Mouse (Mus musculus): ENCODE data around the gene Macrod1. TPM values are rescaled to one million over a fixed set of nuclear protein-coding genes. Genes with fewer than 3 reads are reported as not detected.
A peak's percentile ranks its signal among the peaks of the same experiment; 100 is the strongest.

The Macrod1 gene
- polyA plus RNA-seq, 1 experiment from 2014 or later, result 10.7 TPM

GRCm38 (mm10) chr19:7217926-7218267 is 161.3 kb downstream of the Macrod1 start:
- Histone ChIP-seq H3K4me2 (replicated peaks; ENCODE audit: low read depth, low read length) (peak overlapping the region; percentile 59), H3K27ac (ENCODE audit: low read depth, low read length) (no peak overlapping the region), H3K4me1 (ENCODE audit: control insufficient read depth, insufficient read depth, low read length) (peaks cover 23% of the 10 kb centered on the region), H3K27me3 (ENCODE audit: control insufficient read depth, insufficient read depth, low read length) (no peaks in the 10 kb centered on the region), H3K4me3 (ENCODE audit: low read length) (peak overlapping the region; percentile 89), H3K9ac (ENCODE audit: low read depth, low read length) (peak overlapping the region; percentile 40), H3K36me3 (ENCODE audit: control insufficient read depth, insufficient read depth, low read length) (peaks cover 24% of the 10 kb centered on the region), H3K9me3 (ENCODE audit: control insufficient read depth, low read length) (no peaks in the 10 kb centered on the region)
- no peak; the same call in 1 of the 2 replicates for ATAC-seq (ENCODE audit: low FRiP score, low TSS enrichment)
- 12% methylated on average over 6 of the region's 6 CpGs for WGBS

GRCm38 (mm10) chr19:7218753-7219152 is 162.1 kb downstream of the Macrod1 start:
- Histone ChIP-seq H3K27me3 (ENCODE audit: control insufficient read depth, insufficient read depth, low read length) (no peaks in the 10 kb centered on the region), H3K4me1 (ENCODE audit: control insufficient read depth, insufficient read depth, low read length) (peaks cover 23% of the 10 kb centered on the region), H3K4me3 (ENCODE audit: low read length) (no peak overlapping the region), H3K9me3 (ENCODE audit: control insufficient read depth, low read length) (no peaks in the 10 kb centered on the region), H3K4me2 (replicated peaks; ENCODE audit: low read depth, low read length) (no peak overlapping the region), H3K27ac (ENCODE audit: low read depth, low read length) (no peak overlapping the region), H3K36me3 (ENCODE audit: control insufficient read depth, insufficient read depth, low read length) (peaks cover 17% of the 10 kb centered on the region), H3K9ac (ENCODE audit: low read depth, low read length) (no peak overlapping the region)
- 97% methylated on average over 5 of the region's 5 CpGs for WGBS
- no peak for ATAC-seq (ENCODE audit: low FRiP score, low TSS enrichment)

- Histone ChIP-seq H3K4me3 (ENCODE audit: low read length) (no peak overlapping the region), H3K9me3 (ENCODE audit: control insufficient read depth, low read length) (no peaks in the 10 kb centered on the region), H3K9ac (ENCODE audit: low read depth, low read length) (no peak overlapping the region), H3K36me3 (ENCODE audit: control insufficient read depth, insufficient read depth, low read length) (peaks cover 15% of the 10 kb centered on the region), H3K27me3 (ENCODE audit: control insufficient read depth, insufficient read depth, low read length) (no peaks in the 10 kb centered on the region), H3K27ac (ENCODE audit: low read depth, low read length) (no peak overlapping the region), H3K4me1 (ENCODE audit: control insufficient read depth, insufficient read depth, low read length) (peaks cover 4% of the 10 kb centered on the region; the same call in 1 of the 2 replicates), H3K4me2 (replicated peaks; ENCODE audit: low read depth, low read length) (no peak overlapping the region)
- 85% methylated on average over 6 of the region's 6 CpGs for WGBS
- no peak for ATAC-seq (ENCODE audit: low FRiP score, low TSS enrichment)
Measured at GRCm38 (mm10) chr19:7222196-7222595, 165.6 kb downstream of the Macrod1 start.

- Histone ChIP-seq H3K27ac (ENCODE audit: low read depth, low read length) (no peak overlapping the region), H3K9ac (ENCODE audit: low read depth, low read length) (no peak overlapping the region), H3K27me3 (ENCODE audit: control insufficient read depth, insufficient read depth, low read length) (no peaks in the 10 kb centered on the region), H3K36me3 (ENCODE audit: control insufficient read depth, insufficient read depth, low read length) (peaks cover 27% of the 10 kb centered on the region), H3K4me3 (ENCODE audit: low read length) (no peak overlapping the region), H3K4me2 (replicated peaks; ENCODE audit: low read depth, low read length) (no peak overlapping the region), H3K4me1 (ENCODE audit: control insufficient read depth, insufficient read depth, low read length) (no peaks in the 10 kb centered on the region), H3K9me3 (ENCODE audit: control insufficient read depth, low read length) (no peaks in the 10 kb centered on the region)
- ATAC-seq (ENCODE audit: low FRiP score, low TSS enrichment), result no peak
Measured at GRCm38 (mm10) chr19:7223488-7223887, 166.9 kb downstream of the Macrod1 start.

GRCm38 (mm10) chr19:7224253-7224652 is 167.6 kb downstream of the Macrod1 start:
- WGBS, result 87% methylated on average over 3 of the region's 3 CpGs
- Histone ChIP-seq H3K9me3 (ENCODE audit: control insufficient read depth, low read length) (no peaks in the 10 kb centered on the region), H3K4me2 (replicated peaks; ENCODE audit: low read depth, low read length) (no peak overlapping the region), H3K27ac (ENCODE audit: low read depth, low read length) (no peak overlapping the region), H3K4me3 (ENCODE audit: low read length) (no peak overlapping the region), H3K36me3 (ENCODE audit: control insufficient read depth, insufficient read depth, low read length) (peaks cover 32% of the 10 kb centered on the region), H3K9ac (ENCODE audit: low read depth, low read length) (no peak overlapping the region), H3K27me3 (ENCODE audit: control insufficient read depth, insufficient read depth, low read length) (no peaks in the 10 kb centered on the region), H3K4me1 (ENCODE audit: control insufficient read depth, insufficient read depth, low read length) (no peaks in the 10 kb centered on the region)
- no peak for ATAC-seq (ENCODE audit: low FRiP score, low TSS enrichment)

- ATAC-seq (ENCODE audit: low FRiP score, low TSS enrichment), result no peak
- no peaks in the 10 kb centered on the region for H3K27me3 ChIP-seq (ENCODE audit: control insufficient read depth, insufficient read depth, low read length)
- H3K4me1 ChIP-seq (ENCODE audit: control insufficient read depth, insufficient read depth, low read length), result no peaks in the 10 kb centered on the region
- H3K4me3 ChIP-seq (ENCODE audit: low read length), result no peak overlapping the region
- WGBS, result 74% methylated on average over 9 of the region's 9 CpGs
- H3K9me3 ChIP-seq (ENCODE audit: control insufficient read depth, low read length), result no peaks in the 10 kb centered on the region
- H3K36me3 ChIP-seq (ENCODE audit: control insufficient read depth, insufficient read depth, low read length), result peaks cover 41% of the 10 kb centered on the region
- no peak overlapping the region for H3K4me2 ChIP-seq (replicated peaks; ENCODE audit: low read depth, low read length)
- H3K9ac ChIP-seq (ENCODE audit: low read depth, low read length), result no peak overlapping the region
- H3K27ac ChIP-seq (ENCODE audit: low read depth, low read length), result no peak overlapping the region
Measured at GRCm38 (mm10) chr19:7225096-7225690, 168.6 kb downstream of the Macrod1 start.

GRCm38 (mm10) chr19:7226511-7226914 is 169.9 kb downstream of the Macrod1 start:
- no peaks in the 10 kb centered on the region for H3K27me3 ChIP-seq (ENCODE audit: control insufficient read depth, insufficient read depth, low read length)
- H3K9me3 ChIP-seq (ENCODE audit: control insufficient read depth, low read length), result no peaks in the 10 kb centered on the region
- H3K36me3 ChIP-seq (ENCODE audit: control insufficient read depth, insufficient read depth, low read length), result peaks cover 53% of the 10 kb centered on the region
- H3K9ac ChIP-seq (ENCODE audit: low read depth, low read length), result no peak overlapping the region
- H3K4me2 ChIP-seq (replicated peaks; ENCODE audit: low read depth, low read length), result no peak overlapping the region
- ATAC-seq (ENCODE audit: low FRiP score, low TSS enrichment), result no peak
- H3K27ac ChIP-seq (ENCODE audit: low read depth, low read length), result no peak overlapping the region
- no peak overlapping the region for H3K4me3 ChIP-seq (ENCODE audit: low read length)
- no peaks in the 10 kb centered on the region for H3K4me1 ChIP-seq (ENCODE audit: control insufficient read depth, insufficient read depth, low read length)
- whole genome bisulfite sequencing, result 80% methylated on average over 6 of the region's 6 CpGs

- peak; percentile 88 for ATAC-seq (ENCODE audit: low FRiP score, low TSS enrichment)
- no peak overlapping the region for H3K4me2 ChIP-seq (replicated peaks; ENCODE audit: low read depth, low read length)
Measured at GRCm38 (mm10) chr19:7234537-7235221, 178.1 kb downstream of the Macrod1 start.

GRCm38 (mm10) chr19:7235461-7235860 is 178.9 kb downstream of the Macrod1 start:
- 94% methylated on average over 9 of the region's 9 CpGs for WGBS
- H3K27ac ChIP-seq (ENCODE audit: low read depth, low read length), result no peak overlapping the region

More at GRCm38 (mm10) chr19:7234537-7235221, 178.1 kb downstream of the Macrod1 start:
- no peak overlapping the region for H3K9ac ChIP-seq (ENCODE audit: low read depth, low read length)
- H3K4me1 ChIP-seq (ENCODE audit: control insufficient read depth, insufficient read depth, low read length), result peaks cover 1% of the 10 kb centered on the region; the same call in 1 of the 2 replicates
- WGBS, result 64% methylated on average over 8 of the region's 8 CpGs
- no peaks in the 10 kb centered on the region for H3K9me3 ChIP-seq (ENCODE audit: control insufficient read depth, low read length)
- H3K27ac ChIP-seq (ENCODE audit: low read depth, low read length), result no peak overlapping the region
- H3K27me3 ChIP-seq (ENCODE audit: control insufficient read depth, insufficient read depth, low read length), result no peaks in the 10 kb centered on the region
- H3K4me3 ChIP-seq (ENCODE audit: low read length), result no peak overlapping the region
- H3K36me3 ChIP-seq (ENCODE audit: control insufficient read depth, insufficient read depth, low read length), result peaks cover 62% of the 10 kb centered on the region

More at GRCm38 (mm10) chr19:7235461-7235860, 178.9 kb downstream of the Macrod1 start:
- H3K4me1 ChIP-seq (ENCODE audit: control insufficient read depth, insufficient read depth, low read length), result peaks cover 7% of the 10 kb centered on the region
- ATAC-seq (ENCODE audit: low FRiP score, low TSS enrichment), result no peak
- no peak overlapping the region for H3K4me2 ChIP-seq (replicated peaks; ENCODE audit: low read depth, low read length)
- no peaks in the 10 kb centered on the region for H3K27me3 ChIP-seq (ENCODE audit: control insufficient read depth, insufficient read depth, low read length)
- peak overlapping the region; percentile 4; the same call in 1 of the 2 replicates for H3K9ac ChIP-seq (ENCODE audit: low read depth, low read length)
- no peaks in the 10 kb centered on the region for H3K9me3 ChIP-seq (ENCODE audit: control insufficient read depth, low read length)
- H3K36me3 ChIP-seq (ENCODE audit: control insufficient read depth, insufficient read depth, low read length), result peaks cover 55% of the 10 kb centered on the region
- H3K4me3 ChIP-seq (ENCODE audit: low read length), result no peak overlapping the region

Measured in kidney, embryonic 14.5 days (tissue).